Mouse (Mus musculus): ENCODE results near the gene Cntrob.

DNA sequence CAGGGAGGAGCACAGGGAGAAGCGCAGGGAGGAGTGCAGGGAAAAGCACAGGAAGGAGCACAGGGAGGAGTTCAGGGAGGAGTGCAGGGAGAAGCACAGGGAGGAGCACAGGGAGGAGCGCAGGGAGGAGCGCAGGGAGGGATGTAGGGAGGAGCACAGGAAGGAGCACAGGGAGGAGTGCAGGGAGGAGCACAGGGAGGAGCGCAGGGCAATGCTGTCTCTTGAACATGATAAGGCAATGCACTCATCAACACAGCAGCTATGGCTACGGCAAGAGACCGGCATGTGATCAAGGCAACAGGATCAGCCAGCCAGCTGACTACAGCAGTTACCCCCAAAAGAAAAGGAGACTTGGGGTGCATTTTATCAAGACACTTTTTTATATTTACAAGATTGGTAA, 7.2 kb downstream of the Cntrob start:
- TF ChIP-seq CTCF (IDR thresholded peaks at IDR 0.05; ENCODE audit: extremely low read depth, insufficient read depth, insufficient read length, insufficient replicate concordance) (no peak), POLR2A (IDR thresholded peaks at IDR 0.05; ENCODE audit: low read depth, low read length) (no peak)

All from spleen, adult 2 months (tissue).